ENCODE assay signal across 16 mouse cellular contexts in genomic region chr2:71730623-71731612, GRCm38 (mm10). TPM values are rescaled to one million over a fixed set of nuclear protein-coding genes. Genes with fewer than 3 reads are reported as not detected.
DNase-seq lines count a peak whose midpoint lies in the region; ATAC-seq and TF ChIP-seq lines count a peak whose summit lies in the region.
"Had no signal": no experiment of that assay in that cellular context is flagged by ENCODE, and none has a peak within 500 bp of the region (broad histone marks: within the 10 kb centered on the region; RNA-seq: fewer than 3 reads in every experiment).

No protein-coding gene starts in this region.

- intact Hi-C loops in left cerebral cortex, postnatal 4 days (cut with DNase I), result no loop called here

- no peak overlapping the region for H3K27ac ChIP-seq in forebrain, embryonic 12.5 days
- H3K27ac ChIP-seq: forebrain, embryonic 13.5 days; hindbrain, embryonic 10.5 days; midbrain, embryonic 10.5 days had no signal

- no peaks in the 10 kb centered on the region for H3K79me2 ChIP-seq in C2C12 (ENCODE audit: control insufficient read depth, insufficient read depth)

- H3K4me1 ChIP-seq in forebrain, embryonic 12.5 days, result no peaks in the 10 kb centered on the region
- H3K4me1 ChIP-seq: forebrain, embryonic 13.5 days had no signal

- no peaks in the 10 kb centered on the region for H3K36me3 ChIP-seq in C2C12 (ENCODE audit: control insufficient read depth, insufficient read depth)
- H3K36me3 ChIP-seq in forebrain, embryonic 12.5 days (replicated peaks), result no peaks in the 10 kb centered on the region
- H3K36me3 ChIP-seq: hindbrain, embryonic 10.5 days; midbrain, embryonic 10.5 days had no signal

- no peak overlapping the region for H3K9ac ChIP-seq in forebrain, embryonic 12.5 days
- H3K9ac ChIP-seq: forebrain, embryonic 13.5 days; liver, postnatal 0 days had no signal

- H3K9me3 ChIP-seq in forebrain, embryonic 12.5 days, result no peaks in the 10 kb centered on the region
- H3K9me3 ChIP-seq: forebrain, embryonic 13.5 days; hindbrain, embryonic 10.5 days; midbrain, embryonic 10.5 days had no signal

- no peaks in the 10 kb centered on the region for H3K27me3 ChIP-seq in C2C12 (ENCODE audit: control insufficient read depth, insufficient read depth, insufficient read length)
- 0 out of 2 replicates have a peak, but pooled peaks cover 4% of the 10 kb centered on the region for H3K27me3 ChIP-seq in forebrain, embryonic 12.5 days
- H3K27me3 ChIP-seq: forebrain, embryonic 13.5 days had no signal

- no peak for ATAC-seq in forebrain, embryonic 12.5 days (ENCODE audit: low FRiP score)
- ATAC-seq: forebrain, embryonic 13.5 days; liver, postnatal 0 days had no signal

- H3K79me3 ChIP-seq in C2C12 (ENCODE audit: low read depth), result no peaks in the 10 kb centered on the region

- TF ChIP-seq CTCF in C2C12 (IDR thresholded peaks at IDR 0.05; ENCODE audit: control insufficient read depth, insufficient read depth, insufficient read length), result no peak

- DNase-seq in cerebellum, postnatal 10 days, result peak; percentile 40 to 54
- no peak for DNase-seq in cerebellum, adult 8-10 months
- DNase-seq in left cerebral cortex, postnatal 4 days, result peak; percentile 5
- DNase-seq in left cerebral cortex, adult 8-10 months (ENCODE audit: low spot score in 2 of 2), result no peak
- DNase-seq in adrenal gland, postnatal 14 days, result peak; percentile 68
- no peak for DNase-seq in lung, postnatal 14 days
- DNase-seq: B cell, adult 2 months; kidney, postnatal 10 days; liver; liver, postnatal 0 days; right cerebral cortex, postnatal 4 days had no signal

- peak overlapping the region; percentile 20 for H3ac ChIP-seq in C2C12 (ENCODE audit: control insufficient read depth, insufficient read length, low read depth)

- no peak overlapping the region for H3K4me2 ChIP-seq in forebrain, embryonic 12.5 days
- H3K4me2 ChIP-seq: forebrain, embryonic 13.5 days had no signal

- WGBS in forebrain, embryonic 12.5 days, result 91% methylated on average over 20 of the region's 20 CpGs

- H3K4me3 ChIP-seq in C2C12 (ENCODE audit: insufficient read depth, poor library complexity, severe bottlenecking), result no peak overlapping the region
- no peak overlapping the region for H3K4me3 ChIP-seq in forebrain, embryonic 12.5 days (replicated peaks)
- H3K4me3 ChIP-seq: forebrain, embryonic 13.5 days; hindbrain, embryonic 10.5 days; midbrain, embryonic 10.5 days had no signal

TF ChIP-seq in C2C12, 6 proteins besides CTCF, POLR2A, EP300 and RAD21:
- TF ChIP-seq USF1 (IDR thresholded peaks at IDR 0.05; ENCODE audit: low read depth) (no peak), MYOG (IDR thresholded peaks at IDR 0.05; ENCODE audit: control insufficient read depth, extremely low read depth, insufficient read length) (no peak), MAX (IDR thresholded peaks at IDR 0.05) (peak; percentile 84), MYOD1 (IDR thresholded peaks at IDR 0.05; ENCODE audit: control insufficient read depth, insufficient read length, low read depth) (peak; percentile 58), CEBPB (IDR thresholded peaks at IDR 0.05; ENCODE audit: low read depth) (peak; percentile 71), FOSL1 (IDR thresholded peaks at IDR 0.05; ENCODE audit: insufficient read depth, low read length, poor library complexity, severe bottlenecking) (peak; percentile 55)

RNA-seq across cellular contexts. Expression of gene Itga6, which starts 14.5 kb away (rescaled TPM):
- total RNA-seq in left cerebral cortex, postnatal 4 days (2021), result 10 to 100 TPM; 27.3 to 32.0 TPM
- total RNA-seq in left cerebral cortex, adult 8-10 months (2022), result 10 to 100 TPM; 25.3 to 30.3 (median 28.1) TPM
- 33.1 TPM for polyA plus RNA-seq in C2C12 (2012; fragmentation: generic; extraction: Trizol)
- 172 and 173 TPM in 2 replicates for total RNA-seq in adrenal gland, postnatal 14 days (2021)
- polyA plus RNA-seq in forebrain, embryonic 12.5 days (2016; fragmentation: Nextera tagmentation; extraction: Ambion mirVana), result 47.1 and 48.3 TPM in 2 replicates

Comparison
In these comparisons a context has a peak if more than half of its experiments do, and no peak if none do; other contexts are left out.
1. DNase-seq: peak in cerebellum, postnatal 10 days (2 of 2), left cerebral cortex, postnatal 4 days (single experiment) and adrenal gland, postnatal 14 days (single experiment); none in cerebellum, adult 8-10 months (single experiment), left cerebral cortex, adult 8-10 months (0 of 2) and lung, postnatal 14 days (single experiment).